Mouse (Mus musculus) ES-Bruce4 (cell line): Measurements from ENCODE around the gene Gm28551.

ENCODE experiments used
- CTCF ChIP-seq: IDR thresholded peaks from one replicate; pipeline ENCODE4 v1.8.1; 2011; ENCODE audit warnings: low read depth, low read length
- POLR2A ChIP-seq: IDR thresholded peaks from one replicate; pipeline ENCODE4 v1.8.1; 2011; ENCODE audit warnings: low read length; ENCODE audit not compliant: insufficient read depth

- TF ChIP-seq CTCF: no peak
- no peak for TF ChIP-seq POLR2A
Observed at GRCm38 (mm10) chr1:53300506-53300905, 52.0 kb downstream of the Gm28551 start.
